Mouse (Mus musculus) liver, embryonic 11.5 days (tissue): ENCODE results near the gene Olfml2a. TPM values are rescaled to one million over a fixed set of nuclear protein-coding genes. Genes with fewer than 3 reads are reported as not detected.

ENCODE experiments used
- ATAC-seq: fragments of 200-750 bp; cut with Nextera tagmentation; replicated peaks from 2 replicates; pipeline ENCODE4 v1.8.0; 2017; ENCODE audit warnings: moderate number of reproducible peaks, mild to moderate bottlenecking, moderate TSS enrichment, moderate library complexity; ENCODE audit not compliant: low FRiP score
- DNase-seq: peaks from one replicate; pipeline ENCODE4 v3.0.0-alpha.2; 2017; ENCODE audit warnings: low spot score
- H3K27ac ChIP-seq: fragments of 300-500 bp; sonication (generic); 2 replicates; pipeline ENCODE4 v1.5.1; 2014; ENCODE audit warnings: mild to moderate bottlenecking, low read depth, low read length, control low read depth
- H3K27me3 ChIP-seq: fragments of 300-500 bp; sonication (generic); replicated peaks from 2 replicates; pipeline ENCODE4 v1.6.1; 2014; ENCODE audit warnings: low read length, mixed read lengths; ENCODE audit not compliant: control insufficient read depth, insufficient read depth
- H3K36me3 ChIP-seq: fragments of 300-500 bp; sonication (generic); 2 replicates; pipeline ENCODE4 v1.6.1; 2014; ENCODE audit warnings: mild to moderate bottlenecking, low read length, moderate library complexity, mixed read lengths; ENCODE audit not compliant: control insufficient read depth, insufficient read depth
- H3K4me1 ChIP-seq: fragments of 300-500 bp; sonication (generic); replicated peaks from 2 replicates; pipeline ENCODE4 v1.6.1; 2014; ENCODE audit warnings: low read length, mixed read lengths; ENCODE audit not compliant: control insufficient read depth, insufficient read depth
- H3K4me2 ChIP-seq: fragments of 300-500 bp; sonication (generic); 2 replicates; pipeline ENCODE4 v1.6.1; 2014; ENCODE audit warnings: mild to moderate bottlenecking, control low read depth, moderate library complexity
- H3K4me3 ChIP-seq: fragments of 300-500 bp; sonication (generic); 2 replicates; pipeline ENCODE4 v1.5.1; 2014; ENCODE audit warnings: low read depth, low read length, control low read depth
- H3K9ac ChIP-seq: fragments of 300-500 bp; sonication (generic); 2 replicates; pipeline ENCODE4 v1.6.1; 2014; ENCODE audit warnings: low read depth, low read length, control low read depth
- H3K9me3 ChIP-seq: fragments of 300-500 bp; sonication (generic); 2 replicates; pipeline ENCODE4 v1.6.1; 2016; ENCODE audit warnings: low read length, inconsistent platforms, mixed read lengths; ENCODE audit not compliant: control insufficient read depth
- WGBS: fragments of 180-500 bp; shearing (Covaris S2); extraction: QIAGEN DNeasy Blood & Tissue Kit; methylation state at CpG from one replicate; pipeline ENCODE4 v1.1.7; 2014; 5-methylcytosine and 5-hydroxymethylcytosine counted together
- polyA plus RNA-seq: library from polyadenylated mRNA; unstranded; fragments of >200 nt; fragmentation: Nextera tagmentation; extraction: Ambion mirVana; gene quantifications from 2 replicates; pipeline ENCODE4 v1.2.1, GENCODE M21; 2014

Olfml2a gene
- polyA plus RNA-seq, 1 experiment from 2014 or later: 0.75 TPM

- Histone ChIP-seq H3K4me1 (no peaks in the 10 kb centered on the region), H3K36me3 (no peaks in the 10 kb centered on the region), H3K9ac (no peak overlapping the region), H3K27ac (no peak overlapping the region), H3K4me2 (no peak overlapping the region), H3K9me3 (no peaks in the 10 kb centered on the region), H3K27me3 (no peaks in the 10 kb centered on the region), H3K4me3 (no peak overlapping the region)
- WGBS: 43% methylated on average over 2 of the region's 2 CpGs
- DNase-seq: no peak
- no peak for ATAC-seq
These were observed 12.2 kb downstream of the Olfml2a start for GRCm38 (mm10) chr2:38943977-38944376.

GRCm38 (mm10) chr2:38944460-38945161 lies 12.8 kb downstream of the Olfml2a start:
- no peak overlapping the region for H3K4me3 ChIP-seq
- ATAC-seq (no peak), DNase-seq (peak; percentile 10)
- 65% methylated on average over 3 of the region's 3 CpGs for WGBS
- H3K27ac ChIP-seq: no peak overlapping the region
- H3K4me1 ChIP-seq: no peaks in the 10 kb centered on the region
- H3K27me3 ChIP-seq: no peaks in the 10 kb centered on the region
- no peak overlapping the region for H3K4me2 ChIP-seq
- no peak overlapping the region for H3K9ac ChIP-seq
- H3K9me3 ChIP-seq: no peaks in the 10 kb centered on the region
- no peaks in the 10 kb centered on the region for H3K36me3 ChIP-seq

- WGBS: 53% methylated on average over 7 of the region's 7 CpGs
- H3K4me1 ChIP-seq: peaks cover 2% of the 10 kb centered on the region; the same call in 1 of the 2 replicates
- no peaks in the 10 kb centered on the region for H3K9me3 ChIP-seq
- DNase-seq: no peak
- no peaks in the 10 kb centered on the region for H3K36me3 ChIP-seq
- H3K4me3 ChIP-seq: no peak overlapping the region
- H3K9ac ChIP-seq: no peak overlapping the region
- H3K27ac ChIP-seq: no peak overlapping the region
- no peaks in the 10 kb centered on the region for H3K27me3 ChIP-seq
- no peak for ATAC-seq
- no peak overlapping the region for H3K4me2 ChIP-seq
These were observed 15.8 kb downstream of the Olfml2a start for GRCm38 (mm10) chr2:38947566-38947965.

GRCm38 (mm10) chr2:38950281-38950719 lies 18.5 kb downstream of the Olfml2a start:
- Histone ChIP-seq H3K9me3 (no peaks in the 10 kb centered on the region), H3K4me2 (no peak overlapping the region), H3K9ac (no peak overlapping the region), H3K36me3 (no peaks in the 10 kb centered on the region), H3K27ac (no peak overlapping the region), H3K27me3 (no peaks in the 10 kb centered on the region), H3K4me1 (peaks cover 2% of the 10 kb centered on the region; the same call in 1 of the 2 replicates), H3K4me3 (no peak overlapping the region)
- WGBS: 65% methylated on average over 7 of the region's 7 CpGs
- peak; percentile 78 for ATAC-seq
- no peak for DNase-seq

- Histone ChIP-seq H3K27ac (no peak overlapping the region), H3K9ac (no peak overlapping the region), H3K4me1 (peaks cover 7% of the 10 kb centered on the region; the same call in 1 of the 2 replicates), H3K36me3 (no peaks in the 10 kb centered on the region), H3K4me2 (no peak overlapping the region), H3K9me3 (no peaks in the 10 kb centered on the region), H3K27me3 (no peaks in the 10 kb centered on the region), H3K4me3 (no peak overlapping the region)
- no peak for DNase-seq
- WGBS: 80% methylated on average over 5 of the region's 5 CpGs
- no peak for ATAC-seq
These were observed 21.5 kb downstream of the Olfml2a start for GRCm38 (mm10) chr2:38953152-38953883.

GRCm38 (mm10) chr2:38956062-38956461 lies 24.3 kb downstream of the Olfml2a start:
- Histone ChIP-seq H3K27me3 (no peaks in the 10 kb centered on the region), H3K36me3 (no peaks in the 10 kb centered on the region), H3K4me2 (no peak overlapping the region), H3K4me1 (0 out of 2 replicates have a peak, but pooled peaks cover 5% of the 10 kb centered on the region), H3K4me3 (no peak overlapping the region), H3K9me3 (no peaks in the 10 kb centered on the region), H3K27ac (no peak overlapping the region), H3K9ac (no peak overlapping the region)
- no peak for DNase-seq
- 50% methylated on average over 2 of the region's 2 CpGs for WGBS
- no peak for ATAC-seq

GRCm38 (mm10) chr2:38957671-38958223 lies 26.0 kb downstream of the Olfml2a start:
- Histone ChIP-seq H3K9me3 (no peaks in the 10 kb centered on the region), H3K27ac (no peak overlapping the region), H3K9ac (0 out of 2 replicates have a peak overlapping the region, but pooled peaks have one; percentile 17), H3K4me3 (no peak overlapping the region), H3K27me3 (no peaks in the 10 kb centered on the region), H3K4me2 (no peak overlapping the region), H3K36me3 (no peaks in the 10 kb centered on the region), H3K4me1 (0 out of 2 replicates have a peak, but pooled peaks cover 5% of the 10 kb centered on the region)
- peak; percentile 66; the same call in 1 of the 2 replicates for ATAC-seq
- DNase-seq: no peak
- 67% methylated on average over 5 of the region's 5 CpGs for whole genome bisulfite sequencing

- H3K4me3 ChIP-seq: no peak overlapping the region
- H3K4me1 ChIP-seq: 0 out of 2 replicates have a peak, but pooled peaks cover 1% of the 10 kb centered on the region
- WGBS: 37% methylated on average over 4 of the region's 4 CpGs
- no peak for DNase-seq
- H3K27me3 ChIP-seq: no peaks in the 10 kb centered on the region
- H3K9ac ChIP-seq: no peak overlapping the region
- H3K4me2 ChIP-seq: no peak overlapping the region
- H3K36me3 ChIP-seq: no peaks in the 10 kb centered on the region
- H3K27ac ChIP-seq: no peak overlapping the region
- ATAC-seq: no peak
- H3K9me3 ChIP-seq: no peaks in the 10 kb centered on the region
These were observed 32.4 kb downstream of the Olfml2a start for GRCm38 (mm10) chr2:38964198-38964597.
